ENCODE assay signal across 17 mouse cellular contexts in genomic region chr6:83715461-83716196, GRCm38 (mm10). TPM values are rescaled to one million over a fixed set of nuclear protein-coding genes. Genes with fewer than 3 reads are reported as not detected.
DNase-seq lines count a peak whose midpoint lies in the region; ATAC-seq lines count a peak whose summit lies in the region.
"Had no signal": no experiment of that assay in that cellular context is flagged by ENCODE, and none has a peak within 500 bp of the region (broad histone marks: within the 10 kb centered on the region; RNA-seq: fewer than 3 reads in every experiment).

No protein-coding gene starts in this region.

- no peak for ATAC-seq in hindbrain, embryonic 12.5 days (ENCODE audit: low FRiP score)
- no peak for ATAC-seq in neural tube, embryonic 15.5 days (ENCODE audit: low FRiP score)

- no peak overlapping the region for H3K4me2 ChIP-seq in hindbrain, embryonic 12.5 days (replicated peaks)
- H3K4me2 ChIP-seq in neural tube, embryonic 15.5 days = no peak overlapping the region

- under 1% methylated on average over 30 of the region's 30 CpGs for WGBS in hindbrain, embryonic 10.5 days
- 1% methylated on average over 30 of the region's 30 CpGs for WGBS in hindbrain, embryonic 12.5 days
- 2% methylated on average over 30 of the region's 30 CpGs for WGBS in neural tube, embryonic 15.5 days

- H3K9ac ChIP-seq in hindbrain, embryonic 12.5 days = no peak overlapping the region
- H3K9ac ChIP-seq in neural tube, embryonic 15.5 days (replicated peaks) = no peak overlapping the region

- peaks cover 100% of the 10 kb centered on the region for H3K27me3 ChIP-seq in hindbrain, embryonic 10.5 days (ENCODE audit: insufficient read depth, poor library complexity, severe bottlenecking)
- peaks cover 97% of the 10 kb centered on the region for H3K27me3 ChIP-seq in hindbrain, embryonic 12.5 days
- peaks cover 91% of the 10 kb centered on the region for H3K27me3 ChIP-seq in neural tube, embryonic 15.5 days (replicated peaks)

- H3K27ac ChIP-seq in hindbrain, embryonic 10.5 days = no peak overlapping the region
- no peak overlapping the region for H3K27ac ChIP-seq in hindbrain, embryonic 12.5 days
- H3K27ac ChIP-seq in neural tube, embryonic 15.5 days (replicated peaks) = no peak overlapping the region

- no peak overlapping the region for H3K4me3 ChIP-seq in hindbrain, embryonic 10.5 days
- no peak overlapping the region for H3K4me3 ChIP-seq in hindbrain, embryonic 12.5 days
- no peak overlapping the region for H3K4me3 ChIP-seq in neural tube, embryonic 15.5 days (replicated peaks)
- H3K4me3 ChIP-seq: erythroblast, embryonic 14.5 days had no signal

- intact Hi-C loops in left cerebral cortex, postnatal 14 days (cut with DNase I) = no loop called here

- DNase-seq in cerebellum, postnatal 14 days = peak; percentile 13 to 36
- DNase-seq in cerebellum, adult 18-20 months = no peak
- DNase-seq in hindbrain, embryonic 10.5 days (ENCODE audit: low spot score) = peak; percentile 67
- peak; percentile 65 for DNase-seq in neural tube, embryonic 10.5 days (ENCODE audit: extremely low spot score, low spot score)
- no peak for DNase-seq in c-Kit-positive CD71-positive TER-119-positive erythroid progenitor cells, embryonic 14.5 days (ENCODE audit: low spot score)
- DNase-seq in left cerebral cortex, postnatal 14 days (ENCODE audit: low spot score in 2 of 2) = no peak
- DNase-seq: cerebellum, postnatal 36 days; kidney, adult 2 months; lung, postnatal 10 days; right cerebral cortex, postnatal 4 days had no signal

- H3K9me3 ChIP-seq in hindbrain, embryonic 10.5 days = no peaks in the 10 kb centered on the region
- H3K9me3 ChIP-seq in hindbrain, embryonic 12.5 days (replicated peaks) = no peaks in the 10 kb centered on the region
- H3K9me3 ChIP-seq in neural tube, embryonic 15.5 days (replicated peaks) = no peaks in the 10 kb centered on the region
- H3K9me3 ChIP-seq: G1E had no signal

- no peaks in the 10 kb centered on the region for H3K36me3 ChIP-seq in hindbrain, embryonic 10.5 days
- no peaks in the 10 kb centered on the region for H3K36me3 ChIP-seq in hindbrain, embryonic 12.5 days
- no peaks in the 10 kb centered on the region for H3K36me3 ChIP-seq in neural tube, embryonic 15.5 days
- H3K36me3 ChIP-seq: G1E had no signal

- peaks cover 26% of the 10 kb centered on the region for H3K4me1 ChIP-seq in hindbrain, embryonic 10.5 days (replicated peaks)
- peaks cover 15% of the 10 kb centered on the region for H3K4me1 ChIP-seq in hindbrain, embryonic 12.5 days
- peaks cover 17% of the 10 kb centered on the region for H3K4me1 ChIP-seq in neural tube, embryonic 15.5 days

RNA-seq across cellular contexts. Expression of gene Vax2, which starts 4.6 kb away (rescaled TPM):
- 0.60 and 0.86 TPM in 2 replicates for polyA plus RNA-seq in hindbrain, embryonic 10.5 days (2016; fragmentation: Nextera tagmentation; extraction: Ambion mirVana)
- polyA plus RNA-seq in hindbrain, embryonic 12.5 days (2016; fragmentation: Nextera tagmentation; extraction: Ambion mirVana) = not detected in 2 replicates
- polyA plus RNA-seq in neural tube, embryonic 15.5 days (2015; fragmentation: Nextera tagmentation; extraction: Ambion mirVana) = not detected in 2 replicates
- not detected for total RNA-seq in left cerebral cortex, postnatal 14 days (2021)
- total RNA-seq: G1E; heart, postnatal 36 days; left cerebral cortex, postnatal 36 days had no signal
- polyA plus RNA-seq: erythroblast, embryonic 14.5 days; G1E; kidney, adult 2 months; stomach, embryonic 16.5 days had no signal

RNA-seq across cellular contexts. Expression of gene Atp6v1b1, which starts 27.2 kb away (rescaled TPM):
- polyA plus RNA-seq in hindbrain, embryonic 10.5 days (2016; fragmentation: Nextera tagmentation; extraction: Ambion mirVana) = not detected in 2 replicates
- 0.23 TPM in 1 of 2 replicates, not detected in the other for polyA plus RNA-seq in hindbrain, embryonic 12.5 days (2016; fragmentation: Nextera tagmentation; extraction: Ambion mirVana)
- not detected in 2 replicates for polyA plus RNA-seq in neural tube, embryonic 15.5 days (2015; fragmentation: Nextera tagmentation; extraction: Ambion mirVana)
- total RNA-seq in left cerebral cortex, postnatal 14 days (2021) = not detected
- total RNA-seq: heart, postnatal 36 days; left cerebral cortex, postnatal 36 days had no signal
- polyA plus RNA-seq: erythroblast, embryonic 14.5 days; G1E; stomach, embryonic 16.5 days had no signal

RNA-seq across cellular contexts. Expression of gene Cd207, which starts 38.0 kb away (rescaled TPM):
- polyA plus RNA-seq in hindbrain, embryonic 10.5 days (2016; fragmentation: Nextera tagmentation; extraction: Ambion mirVana) = not detected in 2 replicates
- polyA plus RNA-seq in hindbrain, embryonic 12.5 days (2016; fragmentation: Nextera tagmentation; extraction: Ambion mirVana) = not detected in 2 replicates
- not detected in 2 replicates for polyA plus RNA-seq in neural tube, embryonic 15.5 days (2015; fragmentation: Nextera tagmentation; extraction: Ambion mirVana)
- not detected for total RNA-seq in left cerebral cortex, postnatal 14 days (2021)
- total RNA-seq: G1E; left cerebral cortex, postnatal 36 days had no signal
- polyA plus RNA-seq: erythroblast, embryonic 14.5 days; G1E had no signal

RNA-seq across cellular contexts. Expression of gene Ankrd53, which starts 46.8 kb away (rescaled TPM):
- 0.12 TPM in 1 of 2 replicates, not detected in the other for polyA plus RNA-seq in hindbrain, embryonic 10.5 days (2016; fragmentation: Nextera tagmentation; extraction: Ambion mirVana)
- 0.13 TPM in 1 of 2 replicates, not detected in the other for polyA plus RNA-seq in hindbrain, embryonic 12.5 days (2016; fragmentation: Nextera tagmentation; extraction: Ambion mirVana)
- 0.19 TPM in 1 of 2 replicates, not detected in the other for polyA plus RNA-seq in neural tube, embryonic 15.5 days (2015; fragmentation: Nextera tagmentation; extraction: Ambion mirVana)
- not detected for total RNA-seq in left cerebral cortex, postnatal 14 days (2021)
- total RNA-seq: G1E; heart, postnatal 36 days; left cerebral cortex, postnatal 36 days had no signal
- polyA plus RNA-seq: erythroblast, embryonic 14.5 days; G1E; stomach, embryonic 16.5 days had no signal

RNA-seq across cellular contexts. Expression of gene Clec4f, which starts 59.6 kb away (rescaled TPM):
- 0.10 TPM in 1 of 2 replicates, not detected in the other for polyA plus RNA-seq in hindbrain, embryonic 10.5 days (2016; fragmentation: Nextera tagmentation; extraction: Ambion mirVana)
- not detected in 2 replicates for polyA plus RNA-seq in hindbrain, embryonic 12.5 days (2016; fragmentation: Nextera tagmentation; extraction: Ambion mirVana)
- not detected in 2 replicates for polyA plus RNA-seq in neural tube, embryonic 15.5 days (2015; fragmentation: Nextera tagmentation; extraction: Ambion mirVana)
- total RNA-seq in left cerebral cortex, postnatal 14 days (2021) = not detected
- total RNA-seq: heart, postnatal 36 days; left cerebral cortex, postnatal 36 days had no signal
- polyA plus RNA-seq: G1E; kidney, adult 2 months had no signal

Comparison
In these comparisons a context has a peak if more than half of its experiments do, and no peak if none do; other contexts are left out.
1. DNase-seq: peak in cerebellum, postnatal 14 days (2 of 2), hindbrain, embryonic 10.5 days (single experiment) and neural tube, embryonic 10.5 days (single experiment); none in cerebellum, adult 18-20 months (0 of 2), c-Kit-positive CD71-positive TER-119-positive erythroid progenitor cells, embryonic 14.5 days (single experiment) and left cerebral cortex, postnatal 14 days (0 of 2).